Mouse (Mus musculus) mammary gland, adult 2 months (tissue): ENCODE results near the gene Olfr775. TPM values are rescaled to one million over a fixed set of nuclear protein-coding genes. Genes with fewer than 3 reads are reported as not detected.

Experiments used
- polyA plus RNA-seq: library from polyadenylated mRNA; depleted of rRNA; stranded (reverse); fragments of >200 nt; gene quantifications from 2 replicates; pipeline ENCODE4 v1.2.3, GENCODE M21; 2012; ENCODE audit warnings: low replicate concordance; rRNA removed

The Olfr775 gene
- not detected in 2 replicates for polyA plus RNA-seq

GRCm38 (mm10) chr10:129248112-129248511, at the start of gene Olfr775:
Gene Olfr775, plus strand, starts transcription at chr10:129248412.

GRCm38 (mm10) chr10:129235904-129236303, 12.3 kb upstream of the Olfr775 start, which contains the start of gene Olfr774:
Gene Olfr774, plus strand, starts transcription at chr10:129236204.

GRCm38 (mm10) chr10:129258827-129259226, 10.6 kb downstream of the Olfr775 start, which contains the start of gene Olfr776:
Gene Olfr776, plus strand, starts transcription at chr10:129259127.

GRCm38 (mm10) chr10:129271081-129271535, 22.9 kb downstream of the Olfr775 start, which contains the start of gene Olfr777:
Gene Olfr777, minus strand, starts transcription at chr10:129271485.

Other genes with a start within 250 kb of the Olfr775 start
- not detected in 2 replicates for gene Olfr763, start 237.6 kb upstream of the Olfr775 start, polyA plus RNA-seq
- gene Olfr764-ps1, start 208.5 kb upstream of the Olfr775 start, polyA plus RNA-seq, result not detected in 2 replicates
- not detected in 2 replicates for gene Olfr765, start 198.4 kb upstream of the Olfr775 start, polyA plus RNA-seq
- not detected in 2 replicates for gene Olfr766-ps1, start 179.4 kb upstream of the Olfr775 start, polyA plus RNA-seq
- not detected in 2 replicates for gene Olfr767, start 165.5 kb upstream of the Olfr775 start, polyA plus RNA-seq
- not detected in 2 replicates for gene Olfr768, start 149.0 kb upstream of the Olfr775 start, polyA plus RNA-seq
- gene Olfr769, start 130.6 kb upstream of the Olfr775 start, polyA plus RNA-seq, result not detected in 2 replicates
- not detected in 2 replicates for gene Olfr770, start 109.4 kb upstream of the Olfr775 start, polyA plus RNA-seq
- gene Olfr771, start 83.7 kb upstream of the Olfr775 start, polyA plus RNA-seq, result not detected in 2 replicates
- gene Olfr772, start 70.5 kb upstream of the Olfr775 start, polyA plus RNA-seq, result not detected in 2 replicates
- not detected in 2 replicates for gene Olfr773, start 61.0 kb upstream of the Olfr775 start, polyA plus RNA-seq
- not detected in 2 replicates for gene Olfr774, start 12.2 kb upstream of the Olfr775 start, polyA plus RNA-seq
- not detected in 2 replicates for gene Olfr776, start 10.7 kb downstream of the Olfr775 start, polyA plus RNA-seq
- gene Olfr777, start 23.1 kb downstream of the Olfr775 start, polyA plus RNA-seq, result not detected in 2 replicates
- gene Olfr780, start 69.7 kb downstream of the Olfr775 start, polyA plus RNA-seq, result not detected in 2 replicates
- gene Olfr781, start 80.4 kb downstream of the Olfr775 start, polyA plus RNA-seq, result not detected in 2 replicates
- not detected in 2 replicates for gene Olfr782, start 100.4 kb downstream of the Olfr775 start, polyA plus RNA-seq
- 0.06 TPM in 1 of 2 replicates, not detected in the other for gene Olfr784, start 135.7 kb downstream of the Olfr775 start, polyA plus RNA-seq
- gene Olfr785, start 157.0 kb downstream of the Olfr775 start, polyA plus RNA-seq, result not detected in 2 replicates
- not detected in 2 replicates for gene Olfr786, start 178.9 kb downstream of the Olfr775 start, polyA plus RNA-seq
- gene Olfr787, start 213.4 kb downstream of the Olfr775 start, polyA plus RNA-seq, result not detected in 2 replicates
- not detected in 2 replicates for gene Olfr788, start 222.6 kb downstream of the Olfr775 start, polyA plus RNA-seq
- not detected in 2 replicates for gene Olfr789, start 236.3 kb downstream of the Olfr775 start, polyA plus RNA-seq